Mouse (Mus musculus) cortical plate, adult 2 months (tissue): ENCODE results near the gene Rdh13. TPM values are rescaled to one million over a fixed set of nuclear protein-coding genes. Genes with fewer than 3 reads are reported as not detected.
A peak's percentile ranks its signal among the peaks of the same experiment; 100 is the strongest.
"Not testable (repeated sequence)": the region's sequence is repeated elsewhere in the genome, so short reads cannot be mapped to it uniquely, and the experiment has no call there.

ENCODE experiments used
- H3K27ac ChIP-seq: fragments of 200-500 bp; 2 replicates; pipeline ENCODE4 v1.5.1; 2012; ENCODE audit warnings: low read length, control low read depth, inconsistent platforms; ENCODE audit not compliant: insufficient read depth
- H3K4me1 ChIP-seq: fragments of 200-500 bp; 2 replicates; pipeline ENCODE4 v1.6.1; 2011; ENCODE audit warnings: low read length; ENCODE audit not compliant: control insufficient read depth, insufficient read depth
- H3K4me3 ChIP-seq: fragments of 200-500 bp; 2 replicates; pipeline ENCODE4 v1.5.1; 2011; ENCODE audit warnings: mild to moderate bottlenecking, low read length, control low read depth; ENCODE audit not compliant: insufficient read depth
- CTCF ChIP-seq: fragments of 200-500 bp; IDR thresholded peaks from 2 replicates; pipeline ENCODE4 v1.5.1; 2011; ENCODE audit warnings: mild to moderate bottlenecking, control low read depth, low read length; ENCODE audit not compliant: insufficient read depth; ENCODE audit errors: extremely low read depth
- POLR2A ChIP-seq: fragments of 200-500 bp; IDR thresholded peaks from 2 replicates; pipeline ENCODE4 v1.6.1; 2011; ENCODE audit warnings: mild to moderate bottlenecking, low read length, control low read depth; ENCODE audit not compliant: insufficient read depth; ENCODE audit errors: extremely low read depth
- polyA plus RNA-seq: library from polyadenylated mRNA; depleted of rRNA; stranded (reverse); fragments of >200 nt; gene quantifications from 2 replicates; pipeline ENCODE4 v1.2.3, GENCODE M21; 2012

Rdh13 gene
- polyA plus RNA-seq, 1 experiment: 22.8 TPM

DNA sequence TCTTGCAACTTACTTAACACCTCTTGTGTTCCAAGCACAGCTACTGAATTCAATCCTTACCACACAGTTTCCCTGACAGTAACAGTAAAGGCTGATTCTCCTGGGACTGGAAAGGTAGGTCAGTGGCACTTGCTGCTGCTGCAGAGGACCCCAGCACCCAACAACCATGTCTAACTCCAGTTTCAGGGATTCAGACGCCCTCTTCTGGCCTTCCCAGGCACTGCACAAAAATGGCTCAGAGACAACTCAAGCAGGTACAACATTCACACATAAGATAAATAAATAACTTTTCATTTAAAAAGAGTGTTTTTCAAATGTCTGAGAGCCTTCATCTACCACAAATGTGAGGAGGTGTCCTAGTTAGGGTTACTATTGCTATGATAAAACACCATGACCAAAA, 1.7 kb upstream of the Rdh13 start:
- Histone ChIP-seq H3K27ac (no peak overlapping the region), H3K4me1 (peaks cover 2% of the 10 kb centered on the region), H3K4me3 (no peak overlapping the region)
- TF ChIP-seq CTCF (no peak), POLR2A (no peak)

GRCm38 (mm10) chr7:4440549-4440948, 4.9 kb downstream of the Rdh13 start:
- no peak overlapping the region for H3K27ac ChIP-seq
- TF ChIP-seq CTCF: no peak
- TF ChIP-seq POLR2A: no peak
- H3K4me3 ChIP-seq: no peak overlapping the region
- peaks cover 2% of the 10 kb centered on the region for H3K4me1 ChIP-seq

DNA sequence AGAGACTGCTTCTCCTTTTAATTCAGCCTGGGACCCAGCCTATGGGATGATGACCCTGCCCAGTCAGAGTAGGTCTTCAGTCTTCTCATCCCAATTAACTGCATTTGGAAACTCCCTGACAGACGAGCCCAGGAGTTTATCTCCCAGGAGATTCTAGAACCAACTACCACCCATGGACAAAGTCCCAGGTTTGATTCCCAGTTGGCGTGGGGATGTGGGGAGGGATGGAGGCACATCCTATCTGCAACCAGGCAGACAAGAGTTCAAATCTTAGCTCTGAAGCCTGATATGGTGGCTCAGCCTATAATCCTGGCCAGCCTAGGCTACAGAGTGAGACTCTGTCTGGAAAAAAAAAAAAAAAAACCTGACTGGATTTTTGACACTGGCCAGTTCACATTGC, 7.7 kb downstream of the Rdh13 start:
- Histone ChIP-seq H3K4me1 (no peaks in the 10 kb centered on the region), H3K27ac (no peak overlapping the region), H3K4me3 (no peak overlapping the region)
- TF ChIP-seq POLR2A: no peak
- no peak for TF ChIP-seq CTCF

GRCm38 (mm10) chr7:4432026-4432425, 13.4 kb downstream of the Rdh13 start:
- TF ChIP-seq CTCF (no peak), POLR2A (no peak)
- no peak overlapping the region for H3K27ac ChIP-seq
- no peaks in the 10 kb centered on the region for H3K4me1 ChIP-seq
- H3K4me3 ChIP-seq: no peak overlapping the region

GRCm38 (mm10) chr7:4431548-4431947, 13.9 kb downstream of the Rdh13 start:
- peak; percentile 66 for TF ChIP-seq CTCF
- TF ChIP-seq POLR2A: no peak
- H3K4me1 ChIP-seq: no peaks in the 10 kb centered on the region

DNA sequence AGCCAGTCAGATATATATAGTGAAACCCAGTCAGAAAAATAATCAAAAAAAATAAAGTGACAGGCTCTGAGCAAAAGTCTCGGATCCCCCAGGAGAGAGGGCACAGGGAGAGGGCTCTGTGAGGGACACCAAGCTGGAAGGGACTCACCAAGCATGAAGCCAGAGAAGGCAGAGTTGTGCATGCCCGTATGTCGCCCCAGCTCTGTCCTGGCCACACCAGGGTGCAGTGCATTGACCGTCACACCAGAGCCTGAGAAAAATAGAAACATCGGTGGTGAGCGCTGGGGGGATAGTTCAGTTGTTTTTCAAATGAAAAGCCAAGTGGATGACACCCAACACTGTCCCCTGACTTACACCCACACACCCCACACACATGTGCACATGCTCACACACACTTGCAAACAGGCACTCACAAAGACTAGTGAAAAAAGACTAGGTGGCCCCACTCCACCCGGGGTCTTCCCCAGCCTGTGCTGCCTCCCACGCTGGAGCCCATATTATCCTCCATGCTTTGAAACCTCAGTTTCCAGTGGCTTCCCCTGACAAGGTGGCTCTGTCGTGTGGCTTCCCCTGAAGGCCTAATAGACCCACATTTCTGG, 15.1 kb downstream of the Rdh13 start:
- H3K4me1 ChIP-seq: no peaks in the 10 kb centered on the region
- H3K4me3 ChIP-seq: no peak overlapping the region
- TF ChIP-seq CTCF (no peak), POLR2A (no peak)
- H3K27ac ChIP-seq: no peak overlapping the region

More at GRCm38 (mm10) chr7:4431548-4431947, 13.9 kb downstream of the Rdh13 start:
- Histone ChIP-seq H3K27ac (no peak overlapping the region), H3K4me3 (no peak overlapping the region)

GRCm38 (mm10) chr7:4427161-4427912, 18.1 kb downstream of the Rdh13 start:
- TF ChIP-seq CTCF (peak; percentile 100), POLR2A (no peak)
- H3K4me1 ChIP-seq: no peaks in the 10 kb centered on the region
- H3K4me3 ChIP-seq: no peak overlapping the region
- no peak overlapping the region for H3K27ac ChIP-seq

- TF ChIP-seq CTCF (no peak), POLR2A (no peak)
- Histone ChIP-seq H3K27ac (no peak overlapping the region), H3K4me1 (no peaks in the 10 kb centered on the region), H3K4me3 (no peak overlapping the region)
These were observed 25.2 kb downstream of the Rdh13 start for GRCm38 (mm10) chr7:4420230-4420629.

- Histone ChIP-seq H3K27ac (no peak overlapping the region), H3K4me1 (no peaks in the 10 kb centered on the region), H3K4me3 (no peak overlapping the region)
- TF ChIP-seq CTCF (no peak), POLR2A (no peak)
These were observed 25.8 kb downstream of the Rdh13 start for GRCm38 (mm10) chr7:4419681-4420080.

GRCm38 (mm10) chr7:4412406-4412805, 33.0 kb downstream of the Rdh13 start:
- not testable (repeated sequence) for H3K27ac ChIP-seq, H3K4me3 ChIP-seq, H3K4me1 ChIP-seq
